Mouse (Mus musculus): ENCODE results near the gene Mndal.
"Not testable (repeated sequence)": the region's sequence is repeated elsewhere in the genome, so short reads cannot be mapped to it uniquely, and the experiment has no call there.

The Mndal gene

DNA sequence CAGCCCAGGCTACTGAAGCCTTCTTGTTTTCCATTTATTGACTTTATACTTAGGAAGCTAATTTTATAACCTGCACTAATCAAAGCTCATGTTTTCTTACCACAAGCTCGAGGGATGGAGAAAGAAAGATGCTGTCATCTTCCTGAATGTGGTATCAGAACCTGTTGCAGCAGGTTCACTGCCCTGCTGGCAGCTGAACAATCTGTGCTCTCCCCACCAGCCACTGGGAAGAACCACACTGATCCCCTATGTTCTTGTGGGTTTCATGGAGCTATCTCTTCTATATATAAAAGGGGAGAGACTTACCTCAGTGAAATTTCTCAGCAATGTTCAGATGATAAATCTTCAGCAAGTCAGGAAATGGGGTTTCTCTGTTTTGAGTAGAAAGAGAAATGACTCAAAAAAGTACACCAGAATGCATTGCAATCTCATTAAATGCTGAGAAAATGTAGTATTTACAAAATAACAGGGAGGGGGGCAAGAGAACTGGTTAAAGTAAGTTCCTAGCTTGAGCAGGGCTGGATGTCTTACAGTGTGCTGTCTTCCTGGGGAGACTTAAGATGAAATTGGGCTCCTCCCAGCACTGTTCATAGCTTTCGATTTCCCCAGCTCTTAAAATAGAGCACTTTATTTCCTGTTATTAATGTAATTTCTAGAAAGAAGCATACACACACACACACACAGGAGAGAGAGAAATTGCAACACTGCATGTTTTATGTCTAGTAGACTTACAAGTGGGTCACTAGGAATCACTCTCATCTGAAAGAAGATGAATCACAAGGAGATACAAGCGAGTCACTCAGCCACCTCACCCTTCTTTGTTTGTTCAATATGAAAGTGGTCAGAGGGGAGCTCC, at the start of gene Mndal, which contains the start of gene Ifi203:
Gene Mndal, minus strand, starts transcription at position 568 of the 856 bp plus-strand sequence.
Gene Ifi203, minus strand, starts transcription at position 749 of the 856 bp plus-strand sequence.
- not testable (repeated sequence) for DNase-seq (ENCODE audit: low spot score in 2 of 2)

DNA sequence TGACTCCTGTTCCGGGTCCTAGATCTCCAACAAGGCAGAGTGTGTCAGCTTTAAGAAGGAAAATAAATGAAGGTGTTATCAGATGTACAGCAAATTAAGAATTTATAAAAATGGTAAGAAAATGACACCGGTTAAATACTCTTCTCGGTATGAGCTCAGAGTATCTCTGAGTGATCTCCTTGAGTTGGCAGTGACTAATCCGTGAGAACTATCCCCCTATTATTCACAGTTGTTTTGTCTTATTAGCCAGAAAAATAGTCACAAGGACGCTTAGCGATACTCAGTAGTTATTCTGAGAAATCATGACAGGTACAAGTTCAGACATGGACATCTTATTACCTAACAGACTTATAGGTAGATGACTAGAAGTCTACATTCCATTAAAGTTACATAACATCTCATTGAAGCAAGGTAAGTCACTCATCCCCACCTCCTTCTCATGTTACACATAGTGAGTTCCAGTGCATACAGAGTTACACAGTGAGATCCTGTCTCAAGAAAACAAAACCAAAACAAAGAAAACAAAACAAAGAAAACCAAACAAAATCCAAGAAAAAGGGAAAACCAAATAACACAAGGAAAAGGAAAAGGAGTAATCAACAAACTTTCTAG, 40.5 kb upstream of the Mndal start, which contains the start of gene Ifi202b:
Gene Ifi202b, minus strand, starts transcription at position 51 of the 612 bp plus-strand sequence.
- DNase-seq (ENCODE audit: low spot score in 2 of 2): not testable (repeated sequence)

DNA sequence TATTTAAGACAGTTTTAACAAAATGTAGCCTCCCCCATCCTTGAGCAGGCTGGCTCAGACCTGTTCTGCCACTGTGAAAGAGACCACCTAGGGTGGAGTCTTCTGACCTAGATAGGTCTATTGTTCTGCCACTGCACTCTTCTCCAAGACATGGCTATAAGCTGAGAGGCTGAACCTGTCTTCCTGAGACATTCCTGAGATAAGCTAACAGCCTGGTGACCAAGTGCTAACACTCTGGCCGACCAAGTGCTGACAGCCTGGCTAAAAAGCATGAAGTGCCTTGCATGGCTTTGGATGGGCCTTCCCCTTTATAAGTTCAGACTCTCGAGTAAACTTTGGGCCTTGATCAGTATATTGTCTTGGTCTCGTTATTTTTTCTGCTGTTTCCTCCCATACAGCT, 38.7 kb upstream of the Mndal start:
- DNase-seq (ENCODE audit: low spot score in 2 of 2): not testable (repeated sequence)

DNA sequence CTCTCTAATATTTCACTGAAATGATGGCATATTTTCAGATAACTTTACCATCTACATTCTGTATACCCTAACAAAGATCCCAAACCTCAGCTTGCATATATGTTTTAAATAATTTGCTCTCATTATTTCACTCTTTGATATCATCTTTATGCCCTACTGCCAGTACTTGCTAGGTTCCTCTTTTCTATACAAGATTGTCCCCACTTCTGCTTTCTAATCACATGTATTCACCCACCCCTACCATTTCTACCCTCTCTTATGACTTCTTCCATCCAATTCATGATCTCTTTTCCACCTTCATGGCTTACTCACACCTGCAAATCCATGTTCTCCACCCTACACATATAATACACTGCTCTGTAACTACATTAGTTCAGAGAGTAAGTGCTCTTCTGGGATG, 35.3 kb upstream of the Mndal start:
- DNase-seq (ENCODE audit: low spot score in 2 of 2): no peak

DNA sequence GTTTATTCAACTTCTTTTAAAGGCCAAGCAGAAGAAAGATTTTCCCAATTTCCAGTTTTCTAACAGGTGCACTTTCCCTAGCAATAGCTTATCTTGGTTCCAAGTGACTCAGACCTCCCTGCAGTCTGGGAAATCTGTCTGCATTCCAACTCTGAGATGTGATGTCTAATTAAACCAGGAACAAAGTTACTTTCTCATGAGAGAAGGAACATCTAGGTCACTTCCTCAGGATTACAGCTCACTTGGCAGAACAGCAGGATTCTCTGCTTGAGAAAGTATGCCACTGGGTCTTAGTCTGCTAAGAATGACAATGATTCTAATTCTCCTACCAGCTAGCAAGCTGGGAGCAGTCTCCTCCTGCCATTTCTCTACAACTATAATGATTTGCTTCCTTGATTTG, 30.8 kb upstream of the Mndal start:
- no peak for DNase-seq (ENCODE audit: low spot score in 2 of 2)

DNA sequence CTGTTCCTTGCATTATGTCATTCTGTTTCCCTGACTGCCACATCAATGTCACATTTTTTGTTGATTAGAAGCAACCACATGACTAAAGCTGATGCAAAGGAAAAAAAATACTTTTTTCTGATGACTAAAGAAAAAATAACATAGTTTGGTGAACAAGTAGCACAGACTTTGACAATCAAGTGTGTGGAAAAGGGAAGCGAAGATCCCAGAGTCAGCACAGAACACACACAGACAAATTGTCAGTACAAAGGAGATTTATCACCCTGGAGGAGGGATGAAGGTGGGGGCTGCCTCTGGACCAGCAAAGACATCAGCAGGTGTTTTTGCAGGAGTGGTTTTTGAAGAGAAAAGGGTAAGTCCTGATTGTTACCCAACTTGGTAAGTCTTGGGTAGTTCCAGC, 19.2 kb upstream of the Mndal start:
- not testable (repeated sequence) for DNase-seq (ENCODE audit: low spot score in 2 of 2)

DNA sequence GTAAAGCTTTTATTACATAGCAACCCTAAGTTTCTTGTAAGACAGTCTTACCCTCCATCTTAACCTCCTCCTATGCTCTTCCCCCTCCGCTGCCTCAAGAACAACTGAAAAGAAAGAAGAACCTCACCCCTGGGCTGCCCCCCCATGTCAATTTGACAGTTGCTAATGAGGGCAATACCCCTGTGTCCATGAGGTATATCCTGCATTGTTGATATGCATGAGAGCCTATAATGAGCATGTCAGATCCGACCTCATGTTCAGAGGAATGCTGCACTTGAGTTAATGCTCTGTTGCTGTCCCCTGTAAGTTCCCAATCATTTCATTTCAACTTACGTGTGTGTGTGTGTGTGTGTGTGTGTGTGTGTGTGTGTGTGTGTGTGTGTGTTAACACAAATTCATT, 17.7 kb upstream of the Mndal start:
- not testable (repeated sequence) for DNase-seq (ENCODE audit: low spot score in 2 of 2)

DNA sequence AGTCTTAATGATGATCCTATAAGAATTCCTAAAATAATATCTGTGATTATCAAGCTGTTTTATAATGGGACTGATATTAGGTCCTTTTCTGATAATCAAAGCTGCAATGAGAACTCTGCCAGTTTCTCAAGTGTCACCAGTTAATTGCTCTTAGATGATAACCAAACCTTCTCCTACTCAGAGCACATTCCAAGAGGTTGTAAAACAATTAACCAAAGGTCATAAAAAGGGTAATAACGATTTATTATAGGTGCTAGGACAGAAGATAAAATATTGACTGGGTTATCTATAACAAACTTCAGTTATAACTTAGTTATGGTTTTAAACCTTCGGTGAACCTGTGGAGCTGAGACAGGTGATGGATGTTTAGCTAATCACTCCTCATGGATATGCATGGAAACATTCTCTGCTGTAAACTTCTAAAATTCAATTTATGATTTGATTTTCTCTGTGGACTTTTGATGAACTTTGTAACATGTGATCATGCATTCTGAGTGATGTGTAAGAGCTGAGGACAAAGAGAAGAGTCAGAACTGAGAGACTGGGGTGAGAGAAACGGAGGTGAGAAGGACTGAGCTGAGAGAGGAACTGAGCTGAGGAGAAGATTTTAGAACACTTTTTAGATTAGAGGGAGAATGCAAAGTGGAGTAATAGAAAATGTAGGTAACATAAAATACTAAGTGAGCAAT, 13.7 kb upstream of the Mndal start:
- DNase-seq (ENCODE audit: low spot score in 2 of 2): not testable (repeated sequence)

DNA sequence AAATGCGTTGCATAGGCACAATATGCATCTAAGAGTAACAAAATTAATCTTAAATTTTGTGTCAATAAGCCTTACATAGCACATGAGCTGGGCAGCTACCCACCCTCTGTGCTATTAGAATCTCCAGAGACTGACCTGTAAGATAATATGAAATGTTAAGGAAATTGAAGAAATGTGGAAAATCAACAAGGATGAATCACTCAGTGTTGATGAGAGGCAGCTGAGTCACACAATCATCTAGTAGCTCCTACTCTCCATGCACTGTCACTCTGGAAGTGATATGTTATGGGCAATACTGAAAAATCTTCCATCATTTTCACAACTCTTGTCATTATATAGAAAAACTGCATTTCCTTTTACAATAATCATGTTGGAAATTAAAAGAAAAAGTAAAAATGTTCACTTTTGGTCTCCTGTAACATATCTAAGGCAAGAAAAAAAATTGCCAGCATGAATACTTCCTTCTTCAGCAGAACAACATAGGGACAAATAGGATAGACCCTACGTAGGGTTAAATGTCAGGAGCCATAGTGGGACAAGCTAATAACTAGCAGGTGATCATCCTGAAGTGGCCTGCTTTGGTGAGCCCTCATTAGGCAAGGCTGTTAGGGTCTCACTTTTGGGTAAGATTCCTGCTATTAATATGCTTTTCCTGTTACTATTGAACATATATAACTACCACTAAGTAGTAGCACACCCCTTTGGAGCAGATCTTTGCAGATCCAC, 12.9 kb upstream of the Mndal start:
- DNase-seq (ENCODE audit: low spot score in 2 of 2): no peak

DNA sequence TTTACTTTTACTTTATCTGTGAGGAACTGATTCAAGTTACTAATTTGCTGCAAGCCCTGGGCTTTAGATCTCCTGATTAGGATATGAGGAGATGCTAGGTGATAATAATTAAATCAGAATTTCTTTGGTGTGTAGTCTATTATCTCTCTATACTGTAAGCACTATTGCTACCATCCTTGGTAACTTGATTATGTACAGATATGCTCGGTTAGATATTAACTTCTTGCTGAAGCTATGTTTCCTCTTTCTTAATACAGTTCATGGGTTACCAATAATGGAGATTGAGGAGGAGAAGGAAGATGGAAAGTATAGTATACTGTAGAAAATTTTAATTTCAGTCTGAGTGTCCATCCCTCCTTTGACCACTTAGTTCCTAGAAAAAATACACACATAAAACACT, 11.3 kb upstream of the Mndal start:
- no peak for DNase-seq (ENCODE audit: low spot score in 2 of 2)

DNA sequence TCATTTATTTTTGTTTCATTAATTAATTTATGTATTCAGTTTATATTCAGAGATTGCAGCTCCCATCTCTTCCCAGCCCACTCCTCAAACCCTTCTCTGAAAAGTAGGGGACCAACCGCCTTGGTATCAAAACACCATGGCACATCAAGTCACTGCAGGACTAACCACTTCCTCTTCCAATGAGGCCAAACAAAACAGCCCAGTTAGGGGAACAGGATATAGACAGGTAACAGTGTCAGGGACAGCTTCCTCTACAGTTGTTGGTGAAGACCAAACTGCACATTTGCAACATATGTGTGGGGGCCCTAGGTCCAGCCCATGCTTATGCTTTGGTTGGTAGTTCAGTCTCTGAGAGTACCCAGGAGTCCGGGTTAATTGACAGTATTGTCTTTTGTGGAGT, 6.8 kb upstream of the Mndal start:
- DNase-seq (ENCODE audit: low spot score in 2 of 2): not testable (repeated sequence)

DNA sequence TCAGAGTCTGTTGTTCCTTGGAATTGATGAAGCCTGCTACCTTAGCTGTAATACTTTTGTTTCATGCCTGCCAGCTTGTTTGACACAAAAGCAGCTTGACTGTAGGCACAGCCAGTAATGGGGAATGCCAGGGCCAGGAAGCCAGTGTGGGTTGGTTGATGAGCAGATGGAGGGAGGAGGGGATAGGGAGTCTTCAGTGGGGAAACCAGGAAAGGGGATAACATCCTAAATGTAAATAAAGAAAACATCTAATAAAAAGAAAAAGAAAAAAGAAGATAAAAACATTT, 432 bp upstream of the Mndal start:
- not testable (repeated sequence) for DNase-seq (ENCODE audit: low spot score in 2 of 2)

DNA sequence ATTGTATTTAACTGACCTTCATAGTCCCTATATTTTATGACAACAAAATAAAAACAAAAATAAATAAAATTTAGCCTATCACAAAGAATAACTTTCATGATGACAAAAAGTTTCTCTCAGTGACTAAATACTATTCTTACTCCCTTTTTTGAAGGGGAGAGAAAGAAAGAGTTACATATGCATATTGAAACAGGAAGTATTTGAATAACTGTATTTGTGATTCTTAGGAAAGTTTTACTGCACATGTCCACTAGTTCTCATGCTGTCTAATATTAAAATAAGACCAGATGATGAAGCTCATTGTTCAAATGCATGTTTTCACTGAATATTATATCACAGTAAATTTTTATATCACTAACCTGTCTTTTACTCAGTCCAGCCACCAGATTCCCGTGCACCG, 769 bp downstream of the Mndal start:
- DNase-seq (ENCODE audit: low spot score in 2 of 2): not testable (repeated sequence)

DNA sequence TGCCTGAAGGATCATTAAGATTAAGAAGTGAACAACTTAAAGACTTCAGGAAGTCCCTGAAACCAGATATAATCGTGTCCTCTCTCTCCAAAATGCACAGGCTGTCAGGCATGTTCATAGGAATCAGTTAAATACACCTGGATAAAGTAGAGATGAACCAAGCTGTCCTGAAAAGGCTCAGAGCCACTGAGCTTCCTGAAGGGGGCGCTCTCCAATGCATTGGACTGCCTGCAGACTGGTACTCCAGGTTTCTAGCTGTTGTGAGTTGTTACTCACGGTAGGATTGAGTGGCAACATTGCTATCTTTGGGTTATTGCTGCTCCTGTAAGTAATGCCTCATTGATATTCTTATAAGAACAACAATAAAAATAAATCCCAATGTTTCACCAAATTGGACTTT, 23.0 kb downstream of the Mndal start:
- DNase-seq (ENCODE audit: low spot score in 2 of 2): not testable (repeated sequence)

DNA sequence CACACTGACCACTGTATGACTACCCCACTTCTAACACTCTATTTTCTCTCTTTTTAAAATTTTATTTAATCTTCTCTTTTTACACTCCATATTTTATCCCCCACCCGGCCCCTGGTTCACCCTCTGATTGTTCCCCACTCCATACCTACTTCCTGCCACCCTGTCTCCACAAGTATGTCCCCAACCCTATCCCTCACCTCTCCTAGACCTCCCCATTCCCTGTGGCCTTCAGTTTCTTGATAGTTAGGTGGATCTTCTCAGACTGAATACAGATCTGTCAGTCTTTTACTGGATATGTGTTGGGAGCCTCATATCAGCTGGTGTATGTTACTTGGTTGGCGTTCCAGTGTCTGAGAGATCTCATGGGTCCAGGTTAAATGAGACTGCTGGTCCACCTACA, 27.7 kb downstream of the Mndal start:
- no peak for DNase-seq (ENCODE audit: low spot score in 2 of 2)

DNA sequence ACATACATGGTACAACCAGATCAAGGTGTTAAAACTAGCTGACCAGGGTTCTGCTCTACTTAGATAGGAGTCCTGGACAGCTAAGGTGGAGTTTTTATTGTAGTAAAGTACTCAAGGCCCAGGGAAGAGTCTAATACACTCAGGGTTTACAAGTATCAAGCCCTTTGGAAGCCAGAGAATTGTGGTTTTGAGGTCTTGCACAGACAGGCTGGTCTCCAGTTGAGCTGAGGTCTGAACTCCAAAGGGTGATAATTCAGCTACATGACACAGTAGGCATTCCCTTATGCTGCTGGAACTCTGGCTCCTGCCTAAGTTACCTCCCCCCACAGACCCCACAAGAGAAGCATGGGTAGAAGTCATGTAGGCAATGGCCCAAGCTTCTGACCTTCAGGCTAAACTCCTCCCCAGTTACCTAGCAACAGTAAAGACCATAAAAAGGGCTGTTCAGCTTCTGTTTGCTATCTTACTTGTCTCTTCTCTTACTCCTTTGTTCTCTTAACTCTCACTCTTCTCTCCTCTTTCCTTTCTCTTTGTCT, 29.0 kb downstream of the Mndal start:
- DNase-seq (ENCODE audit: low spot score in 2 of 2): not testable (repeated sequence)

DNA sequence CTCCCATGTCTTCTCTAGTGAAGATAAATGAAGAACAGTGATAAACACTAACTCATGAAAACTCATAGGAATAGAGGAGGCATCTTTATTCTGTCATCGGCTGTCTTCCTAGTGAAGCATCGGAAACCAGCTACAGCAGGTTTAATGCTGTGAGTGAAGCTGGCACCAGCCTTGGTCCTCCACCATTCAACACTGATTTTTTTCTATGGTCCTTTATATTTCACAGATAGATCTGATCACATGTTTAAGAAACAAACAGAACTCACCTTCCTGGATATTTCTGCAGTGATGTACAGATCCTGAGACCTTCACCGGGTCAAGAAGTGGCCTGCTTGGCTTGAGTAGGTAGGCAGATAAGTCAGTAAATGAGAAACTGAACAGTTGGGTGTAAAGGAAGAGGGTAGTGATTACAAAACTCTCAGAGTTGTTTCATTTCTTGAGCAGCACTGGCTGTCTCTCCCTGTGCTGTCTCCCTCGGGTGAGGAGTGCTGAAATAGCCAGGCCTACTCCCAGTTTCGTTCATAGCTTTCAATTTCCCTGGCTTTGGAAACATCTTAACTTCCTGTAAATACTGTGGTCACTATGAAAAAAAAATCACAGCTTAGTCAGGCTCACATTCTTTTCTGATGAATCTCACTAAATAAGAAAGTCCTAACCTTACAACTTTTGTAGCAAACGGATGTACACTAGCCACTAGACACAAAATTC, 29.6 kb downstream of the Mndal start, which contains the start of gene Ifi211:
Gene Ifi211, minus strand, starts transcription at position 499 of the 708 bp plus-strand sequence.
- not testable (repeated sequence) for DNase-seq (ENCODE audit: low spot score in 2 of 2)

DNA sequence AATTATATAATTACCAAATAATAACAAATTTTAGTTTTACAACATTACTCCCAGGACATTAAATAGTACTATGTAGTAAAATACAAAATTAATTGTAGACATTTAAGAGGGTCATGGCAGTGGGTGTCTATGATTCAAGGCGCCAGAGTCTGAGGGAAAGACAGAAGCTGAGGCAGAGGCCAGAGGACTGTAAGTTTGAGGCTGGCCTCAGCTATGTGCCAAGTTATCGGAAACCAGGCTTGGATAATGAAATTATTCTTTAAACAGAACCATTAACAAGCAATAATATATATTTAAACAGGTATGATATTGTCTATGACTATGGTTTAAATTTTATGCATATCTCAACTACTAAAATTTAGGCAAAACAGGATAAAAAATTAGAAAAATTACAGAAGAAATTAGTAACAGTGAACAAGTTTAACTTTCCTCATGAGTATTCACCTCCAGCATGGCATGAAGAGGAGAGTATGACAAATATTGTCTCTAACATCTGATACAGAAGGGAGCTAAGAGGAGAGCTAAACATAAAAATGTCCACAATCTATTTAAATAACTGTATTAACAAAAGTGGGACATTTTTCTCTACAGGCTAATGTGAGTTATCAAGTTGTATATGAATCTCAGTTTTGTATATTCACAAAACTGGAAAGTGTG, 30.4 kb downstream of the Mndal start:
- DNase-seq (ENCODE audit: low spot score in 2 of 2): no peak

DNA sequence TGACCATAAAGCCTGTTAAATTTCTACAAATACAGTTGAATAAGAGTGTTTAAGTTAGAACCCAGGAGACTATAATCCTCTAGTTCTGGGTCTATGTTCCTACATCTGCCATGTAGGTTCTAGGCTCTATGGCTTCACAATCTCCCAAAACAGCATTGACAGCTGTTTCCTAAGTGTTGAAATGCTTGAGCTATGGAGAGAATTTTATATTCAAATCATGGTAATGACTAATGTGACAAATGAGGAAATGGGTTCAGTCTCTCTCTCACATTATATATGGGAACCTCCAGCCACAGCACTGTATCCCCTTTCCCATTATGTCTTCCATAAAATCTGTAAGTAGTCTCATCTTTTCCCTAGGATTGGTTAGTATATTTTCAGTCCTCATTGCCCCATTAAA, 33.9 kb downstream of the Mndal start:
- not testable (repeated sequence) for DNase-seq (ENCODE audit: low spot score in 2 of 2)

DNA sequence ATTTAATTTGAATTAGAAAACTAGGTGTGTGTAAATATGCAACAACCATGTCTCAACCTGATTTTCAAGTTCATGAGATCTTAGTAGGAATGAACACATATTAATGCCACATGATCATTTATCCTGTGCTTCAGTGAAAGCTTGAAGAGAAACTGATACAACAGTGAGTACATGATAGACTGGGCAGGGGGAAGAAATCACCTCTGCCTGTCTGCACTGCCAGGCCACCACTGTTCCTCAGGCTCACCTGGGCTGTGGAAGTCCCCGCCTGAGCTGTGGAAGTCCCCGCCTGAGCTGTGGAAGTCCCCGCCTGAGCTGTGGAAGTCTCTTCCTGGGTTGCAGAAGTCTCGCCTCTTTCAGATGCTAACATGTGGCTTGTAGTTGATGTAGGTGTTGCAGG, 36.4 kb downstream of the Mndal start:
- DNase-seq (ENCODE audit: low spot score in 2 of 2): not testable (repeated sequence)

All from spleen, postnatal 10 days (tissue).